Mouse (Mus musculus) forebrain, embryonic 12.5 days (tissue): Measurements from ENCODE around the gene Vezt. TPM values are rescaled to one million over a fixed set of nuclear protein-coding genes. Genes with fewer than 3 reads are reported as not detected.

Experiments
- ATAC-seq: fragments of 200-750 bp; cut with Nextera tagmentation; 2 replicates; pipeline ENCODE4 v1.8.0; 2017; ENCODE audit warnings: moderate TSS enrichment; ENCODE audit not compliant: low FRiP score
- H3K27ac ChIP-seq: fragments of 300-500 bp; sonication (generic); 2 replicates; pipeline ENCODE4 v1.5.1; 2016; ENCODE audit warnings: mild to moderate bottlenecking
- H3K27me3 ChIP-seq: fragments of 300-500 bp; sonication (generic); 2 replicates; pipeline ENCODE4 v1.6.1; 2016; ENCODE audit warnings: mild to moderate bottlenecking
- H3K36me3 ChIP-seq: fragments of 300-500 bp; sonication (generic); replicated peaks from 2 replicates; pipeline ENCODE4 v1.6.1; 2016; ENCODE audit warnings: mild to moderate bottlenecking
- H3K4me1 ChIP-seq: fragments of 300-500 bp; sonication (generic); 2 replicates; pipeline ENCODE4 v1.6.1; 2016
- H3K4me2 ChIP-seq: fragments of 300-500 bp; sonication (generic); 2 replicates; pipeline ENCODE4 v1.6.1; 2016; ENCODE audit warnings: mild to moderate bottlenecking, moderate library complexity
- H3K4me3 ChIP-seq: fragments of 300-500 bp; sonication (generic); replicated peaks from 2 replicates; pipeline ENCODE4 v1.5.1; 2016; ENCODE audit warnings: mild to moderate bottlenecking
- H3K9ac ChIP-seq: fragments of 300-500 bp; sonication (generic); 2 replicates; pipeline ENCODE4 v1.6.1; 2016; ENCODE audit warnings: mild to moderate bottlenecking
- H3K9me3 ChIP-seq: fragments of 300-500 bp; sonication (generic); 2 replicates; pipeline ENCODE4 v1.6.1; 2016
- WGBS: fragments of 180-500 bp; shearing (Covaris S2); methylation state at CpG from one replicate; pipeline ENCODE4 v1.1.7; 2016; 5-methylcytosine and 5-hydroxymethylcytosine counted together
- polyA plus RNA-seq: library from polyadenylated mRNA; unstranded; fragments of >200 nt; fragmentation: Nextera tagmentation; extraction: Ambion mirVana; gene quantifications from 2 replicates; pipeline ENCODE4 v1.2.1, GENCODE M21; 2016

Gene Vezt
- polyA plus RNA-seq, 1 experiment from 2014 or later = 53.3 TPM

GRCm38 (mm10) chr10:94059618-94060055 lies 24.0 kb upstream of the Vezt start:
- Histone ChIP-seq H3K4me2 (no peak overlapping the region), H3K9me3 (no peaks in the 10 kb centered on the region), H3K4me3 (no peak overlapping the region), H3K27ac (no peak overlapping the region), H3K9ac (no peak overlapping the region), H3K27me3 (no peaks in the 10 kb centered on the region), H3K36me3 (no peaks in the 10 kb centered on the region), H3K4me1 (peaks cover 4% of the 10 kb centered on the region; the same call in 1 of the 2 replicates)
- ATAC-seq = no peak
- 92% methylated on average over 8 of the region's 8 CpGs for WGBS

- no peak overlapping the region for H3K4me2 ChIP-seq
- no peaks in the 10 kb centered on the region for H3K9me3 ChIP-seq
- no peaks in the 10 kb centered on the region for H3K27me3 ChIP-seq
- H3K36me3 ChIP-seq = no peaks in the 10 kb centered on the region
- H3K9ac ChIP-seq = no peak overlapping the region
- no peak for ATAC-seq
- whole genome bisulfite sequencing = 91% methylated on average over 6 of the region's 6 CpGs
- no peak overlapping the region for H3K4me3 ChIP-seq
- peaks cover 4% of the 10 kb centered on the region; the same call in 1 of the 2 replicates for H3K4me1 ChIP-seq
- no peak overlapping the region for H3K27ac ChIP-seq
Measured at GRCm38 (mm10) chr10:94056487-94056886, 20.9 kb upstream of the Vezt start.

GRCm38 (mm10) chr10:94050736-94051135 lies 15.1 kb upstream of the Vezt start:
- Histone ChIP-seq H3K4me2 (no peak overlapping the region), H3K27ac (no peak overlapping the region), H3K27me3 (no peaks in the 10 kb centered on the region), H3K9ac (no peak overlapping the region), H3K4me3 (no peak overlapping the region), H3K4me1 (no peaks in the 10 kb centered on the region; the same call in 1 of the 2 replicates), H3K36me3 (peaks cover under 1% of the 10 kb centered on the region; the same call in 1 of the 2 replicates), H3K9me3 (no peaks in the 10 kb centered on the region)
- no peak for ATAC-seq
- 92% methylated on average over 5 of the region's 5 CpGs for WGBS

DNA sequence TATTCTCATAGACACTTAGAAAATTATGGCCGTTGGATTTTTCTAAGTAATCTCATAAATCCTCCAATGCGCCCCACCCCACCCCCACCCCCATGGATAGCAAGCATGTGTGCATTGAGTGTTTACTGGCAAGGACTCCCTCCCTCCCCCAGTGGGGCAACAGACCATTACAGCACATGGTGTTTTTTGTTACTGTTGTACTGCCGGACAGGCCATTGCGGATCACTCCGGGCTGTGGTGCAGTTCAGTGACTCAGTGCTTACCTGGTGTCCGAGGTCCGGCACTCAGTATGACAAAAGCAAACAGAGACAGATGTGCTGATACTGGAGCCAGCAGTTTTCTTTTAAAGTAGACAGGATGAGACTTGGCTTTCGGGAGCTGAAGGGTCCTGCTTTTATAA lies 13.5 kb upstream of the Vezt start:
- Histone ChIP-seq H3K9ac (no peak overlapping the region), H3K27me3 (no peaks in the 10 kb centered on the region), H3K36me3 (peaks cover 6% of the 10 kb centered on the region; the same call in 1 of the 2 replicates), H3K27ac (no peak overlapping the region), H3K4me3 (no peak overlapping the region), H3K4me2 (no peak overlapping the region), H3K4me1 (peaks cover 2% of the 10 kb centered on the region), H3K9me3 (no peaks in the 10 kb centered on the region)
- ATAC-seq = no peak
- whole genome bisulfite sequencing = 90% methylated on average over 8 of the region's 8 CpGs

GRCm38 (mm10) chr10:94047845-94048559 lies 12.4 kb upstream of the Vezt start:
- H3K36me3 ChIP-seq = peaks cover 6% of the 10 kb centered on the region; the same call in 1 of the 2 replicates
- peaks cover 4% of the 10 kb centered on the region; the same call in 1 of the 2 replicates for H3K27me3 ChIP-seq
- no peak for ATAC-seq
- H3K27ac ChIP-seq = no peak overlapping the region
- no peak overlapping the region for H3K4me3 ChIP-seq
- H3K9ac ChIP-seq = no peak overlapping the region
- no peaks in the 10 kb centered on the region for H3K9me3 ChIP-seq
- H3K4me1 ChIP-seq = peaks cover 9% of the 10 kb centered on the region
- WGBS = 75% methylated on average over 10 of the region's 10 CpGs
- H3K4me2 ChIP-seq = no peak overlapping the region

DNA sequence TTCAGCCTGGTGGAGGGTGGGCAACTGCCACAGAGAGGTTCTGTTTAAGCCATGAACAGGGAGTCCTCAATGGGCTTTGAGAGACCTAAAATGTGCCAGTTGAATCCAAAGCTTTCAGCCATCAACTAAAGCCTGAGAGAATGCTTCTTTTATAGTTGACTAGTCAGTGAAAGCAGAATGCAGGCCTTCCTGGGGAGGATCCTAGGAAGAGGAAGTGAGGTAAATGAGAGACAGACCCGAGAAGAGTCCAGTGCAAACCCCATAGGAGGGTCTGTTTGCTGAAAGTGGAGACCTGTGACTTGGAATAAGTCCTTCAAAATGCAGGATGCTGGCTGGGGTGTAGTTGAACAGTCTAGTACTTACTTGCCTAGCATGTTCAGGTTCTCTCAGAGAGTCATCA lies 11.4 kb upstream of the Vezt start:
- WGBS = 52% methylated on average over 1 of the region's 1 CpGs
- peaks cover 4% of the 10 kb centered on the region; the same call in 1 of the 2 replicates for H3K27me3 ChIP-seq
- H3K4me1 ChIP-seq = peaks cover 9% of the 10 kb centered on the region
- no peak overlapping the region for H3K4me3 ChIP-seq
- H3K9ac ChIP-seq = no peak overlapping the region
- H3K27ac ChIP-seq = no peak overlapping the region
- no peak overlapping the region for H3K4me2 ChIP-seq
- ATAC-seq = no peak
- no peaks in the 10 kb centered on the region for H3K9me3 ChIP-seq
- peaks cover 6% of the 10 kb centered on the region; the same call in 1 of the 2 replicates for H3K36me3 ChIP-seq

DNA sequence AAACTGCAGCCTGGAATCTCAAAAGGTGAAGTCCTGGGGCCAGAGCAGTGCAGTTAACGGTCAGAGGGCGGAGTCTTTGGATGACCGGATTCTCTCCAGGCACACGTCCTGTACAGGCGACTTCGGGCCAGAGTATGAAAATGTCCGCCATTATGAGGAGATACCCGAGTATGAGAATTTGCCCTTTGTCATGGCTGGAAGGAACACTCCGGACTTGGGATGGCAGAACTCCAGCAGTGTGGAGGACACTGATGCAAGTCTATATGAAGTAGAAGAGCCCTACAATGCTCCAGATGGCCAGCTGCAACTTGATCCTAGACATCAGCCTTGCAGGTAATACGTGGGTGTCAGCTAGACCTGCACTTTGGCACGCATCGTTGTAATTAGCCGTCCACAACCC lies 9.7 kb upstream of the Vezt start:
- Histone ChIP-seq H3K27ac (no peak overlapping the region), H3K4me3 (no peak overlapping the region), H3K27me3 (peaks cover 4% of the 10 kb centered on the region; the same call in 1 of the 2 replicates), H3K36me3 (peaks cover 6% of the 10 kb centered on the region; the same call in 1 of the 2 replicates), H3K9me3 (no peaks in the 10 kb centered on the region), H3K9ac (no peak overlapping the region), H3K4me1 (peaks cover 9% of the 10 kb centered on the region), H3K4me2 (no peak overlapping the region)
- no peak for ATAC-seq
- WGBS = 94% methylated on average over 13 of the region's 13 CpGs

GRCm38 (mm10) chr10:94043908-94044307 lies 8.3 kb upstream of the Vezt start:
- Histone ChIP-seq H3K4me3 (no peak overlapping the region), H3K4me1 (peaks cover 9% of the 10 kb centered on the region; the same call in 1 of the 2 replicates), H3K27me3 (peaks cover 4% of the 10 kb centered on the region; the same call in 1 of the 2 replicates), H3K4me2 (no peak overlapping the region), H3K9me3 (no peaks in the 10 kb centered on the region), H3K27ac (no peak overlapping the region), H3K9ac (no peak overlapping the region), H3K36me3 (peaks cover 6% of the 10 kb centered on the region; the same call in 1 of the 2 replicates)
- 22% methylated on average over 10 of the region's 10 CpGs for WGBS
- no peak for ATAC-seq

DNA sequence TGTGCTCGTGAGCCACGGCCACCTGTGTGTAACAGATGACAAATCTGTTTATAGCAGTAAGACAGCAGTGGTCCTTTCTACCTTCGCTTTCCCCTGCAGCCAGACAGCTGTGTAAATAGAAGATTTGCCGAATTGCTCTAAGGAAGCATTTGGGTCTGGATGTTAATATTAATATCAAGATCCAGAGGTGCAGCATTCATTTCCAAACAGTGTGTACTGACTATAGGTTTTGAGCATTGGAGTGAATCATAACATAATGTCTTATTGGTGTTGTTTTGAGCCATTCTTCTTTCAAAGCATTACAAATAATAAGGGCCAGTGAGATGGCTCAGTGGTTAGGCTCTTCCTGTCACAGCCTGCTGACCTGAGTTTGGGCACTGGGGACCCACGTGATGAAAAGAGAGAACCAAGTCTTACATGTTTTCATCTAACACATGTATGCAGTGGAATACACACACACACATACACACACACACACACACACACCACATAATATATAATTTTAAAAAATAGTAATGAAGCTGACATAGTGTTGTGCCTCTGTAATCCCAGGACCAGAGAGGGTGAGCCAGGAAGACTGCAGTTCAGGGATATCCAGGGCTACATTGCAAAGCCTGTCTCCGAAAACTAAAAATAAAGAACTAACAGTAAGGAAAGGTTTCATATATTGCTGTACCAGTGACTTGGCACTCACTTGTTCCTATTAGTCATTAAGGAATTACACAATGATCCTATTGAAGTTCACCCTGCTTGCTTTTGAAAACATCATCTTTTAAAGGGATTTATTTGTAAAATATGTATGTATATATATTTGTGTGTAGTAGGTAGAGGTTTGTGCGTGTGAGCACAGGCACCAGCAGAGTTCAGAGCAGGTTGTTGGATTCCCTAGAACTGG lies 3.0 kb upstream of the Vezt start:
- ATAC-seq = no peak
- Histone ChIP-seq H3K9ac (no peak overlapping the region), H3K36me3 (no peaks in the 10 kb centered on the region), H3K4me3 (no peak overlapping the region), H3K27ac (no peak overlapping the region), H3K4me2 (no peak overlapping the region), H3K9me3 (no peaks in the 10 kb centered on the region), H3K27me3 (peaks cover 2% of the 10 kb centered on the region; the same call in 1 of the 2 replicates), H3K4me1 (peaks cover 14% of the 10 kb centered on the region)
- 70% methylated on average over 7 of the region's 7 CpGs for WGBS

DNA sequence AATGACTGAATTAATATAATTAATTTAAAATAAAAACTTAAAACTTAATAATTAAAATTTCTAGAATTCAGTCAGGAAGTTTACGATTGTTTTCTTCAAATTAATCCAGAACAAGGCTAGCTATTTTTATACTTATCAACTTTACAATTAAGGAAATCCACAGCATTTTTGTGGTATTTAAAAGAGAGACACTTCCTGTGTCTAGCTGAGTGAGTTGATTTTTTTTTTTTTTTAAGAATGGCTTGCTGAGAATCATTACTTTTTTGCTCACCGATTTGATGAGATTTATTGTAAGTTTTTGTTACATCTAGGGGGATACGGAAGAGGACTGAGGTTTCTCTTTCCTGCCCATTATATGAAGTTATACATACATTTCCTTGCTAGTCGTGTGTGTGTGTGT lies 2.0 kb upstream of the Vezt start:
- H3K36me3 ChIP-seq = no peaks in the 10 kb centered on the region
- no peak overlapping the region for H3K9ac ChIP-seq
- no peak overlapping the region for H3K27ac ChIP-seq
- peaks cover 20% of the 10 kb centered on the region for H3K4me1 ChIP-seq
- no peak overlapping the region for H3K4me3 ChIP-seq
- no peaks in the 10 kb centered on the region for H3K9me3 ChIP-seq
- no peak overlapping the region for H3K4me2 ChIP-seq
- 82% methylated on average over 4 of the region's 4 CpGs for WGBS
- ATAC-seq = no peak
- no peaks in the 10 kb centered on the region for H3K27me3 ChIP-seq

DNA sequence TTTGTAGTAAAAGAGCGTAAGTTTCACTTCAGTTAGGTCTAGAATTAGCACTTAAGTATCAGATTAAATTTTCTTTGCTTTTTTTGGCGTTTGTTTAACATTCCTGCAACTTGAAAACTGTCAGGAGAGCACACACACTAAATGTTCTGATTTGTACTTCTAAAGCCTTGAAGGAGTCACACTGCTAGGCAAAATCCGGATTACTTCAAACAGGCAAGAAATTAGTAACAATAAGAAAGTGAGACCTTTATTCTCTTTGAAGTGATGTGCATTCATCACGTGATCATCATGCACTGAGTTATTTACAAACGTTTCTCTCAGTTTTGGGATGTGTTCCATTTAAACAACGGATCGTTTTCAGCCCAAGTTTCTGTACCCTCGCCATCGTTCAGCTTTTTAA lies 1.6 kb upstream of the Vezt start:
- WGBS = 43% methylated on average over 9 of the region's 9 CpGs
- Histone ChIP-seq H3K27me3 (no peaks in the 10 kb centered on the region), H3K4me3 (peak overlapping the region; percentile 71; the same call in 1 of the 2 replicates), H3K4me1 (peaks cover 20% of the 10 kb centered on the region), H3K36me3 (no peaks in the 10 kb centered on the region), H3K4me2 (peak overlapping the region; percentile 79), H3K9ac (no peak overlapping the region), H3K9me3 (no peaks in the 10 kb centered on the region), H3K27ac (no peak overlapping the region)
- ATAC-seq = no peak

- H3K9ac ChIP-seq = peak overlapping the region; percentile 75
- H3K4me3 ChIP-seq = peak overlapping the region; percentile 71
- 0 out of 2 replicates have a peak overlapping the region, but pooled peaks have one; percentile 36 for H3K27ac ChIP-seq
- peak overlapping the region; percentile 79 for H3K4me2 ChIP-seq
- WGBS = under 1% methylated on average over 32 of the region's 32 CpGs
- no peak for ATAC-seq
- no peaks in the 10 kb centered on the region for H3K27me3 ChIP-seq
- H3K36me3 ChIP-seq = no peaks in the 10 kb centered on the region
- no peaks in the 10 kb centered on the region for H3K9me3 ChIP-seq
- peaks cover 20% of the 10 kb centered on the region for H3K4me1 ChIP-seq
Measured at GRCm38 (mm10) chr10:94036375-94036758, 750 bp upstream of the Vezt start.
